Mouse (Mus musculus) c-Kit-positive CD71-negative TER-119-negative erythroid progenitor cells, embryonic 14.5 days (primary cell): Measurements from ENCODE around the gene Sec13.
"Not testable (repeated sequence)": the region's sequence is repeated elsewhere in the genome, so short reads cannot be mapped to it uniquely, and the experiment has no call there.

Source experiments
- DNase-seq: peaks from one replicate; pipeline ENCODE4 v3.0.0-alpha.2; 2013; ENCODE audit warnings: low read depth

Sec13 gene

DNA sequence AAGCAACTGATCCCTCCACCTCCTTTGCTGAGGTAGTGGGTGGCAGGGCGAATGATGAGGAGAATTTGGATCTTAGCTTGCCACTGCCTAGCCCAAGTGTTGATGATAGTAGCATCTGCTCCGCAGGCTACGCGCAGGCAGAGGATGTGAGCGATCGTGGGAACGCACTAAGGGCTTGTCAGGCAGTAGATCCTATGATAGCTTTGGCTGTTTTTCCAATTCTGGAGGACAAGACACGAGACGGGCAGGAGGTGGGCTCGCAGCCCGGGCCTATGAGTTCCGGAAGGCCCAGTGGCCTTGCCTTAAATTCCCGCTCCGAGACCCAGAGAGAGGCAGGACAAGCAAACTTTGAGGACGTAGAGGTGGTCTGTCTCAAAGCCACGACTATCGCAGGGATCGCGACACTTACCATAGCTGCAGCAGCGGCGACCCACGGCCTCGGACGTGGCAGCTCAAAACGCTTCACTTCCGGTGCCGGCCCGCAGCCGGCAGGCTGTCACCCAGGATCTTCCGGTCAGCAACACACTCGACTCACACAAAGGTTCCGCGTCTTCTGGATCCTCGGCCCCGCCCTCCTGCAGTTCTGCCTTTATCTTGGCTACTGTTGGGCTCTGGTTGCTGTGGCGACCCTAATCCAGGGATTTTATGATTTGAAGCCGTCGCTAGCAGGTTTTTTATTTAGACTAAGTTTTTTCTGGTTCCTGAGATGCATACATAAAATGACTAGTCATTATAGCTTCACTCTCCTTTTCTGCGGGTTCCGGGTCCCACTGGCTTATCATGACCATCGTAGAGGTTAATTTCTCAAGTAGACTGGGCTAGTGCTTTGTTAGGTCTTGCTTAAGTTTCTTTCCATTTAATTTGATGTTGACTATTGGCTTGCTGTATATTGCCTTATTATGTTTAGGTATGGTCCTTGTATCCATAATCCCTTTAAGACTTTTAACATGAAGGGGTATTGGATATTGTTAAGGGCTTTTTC, at the start of gene Sec13:
Gene Sec13, minus strand, starts transcription at position 508 of the 982 bp plus-strand sequence.
- peak; percentile 81 for DNase-seq

DNA sequence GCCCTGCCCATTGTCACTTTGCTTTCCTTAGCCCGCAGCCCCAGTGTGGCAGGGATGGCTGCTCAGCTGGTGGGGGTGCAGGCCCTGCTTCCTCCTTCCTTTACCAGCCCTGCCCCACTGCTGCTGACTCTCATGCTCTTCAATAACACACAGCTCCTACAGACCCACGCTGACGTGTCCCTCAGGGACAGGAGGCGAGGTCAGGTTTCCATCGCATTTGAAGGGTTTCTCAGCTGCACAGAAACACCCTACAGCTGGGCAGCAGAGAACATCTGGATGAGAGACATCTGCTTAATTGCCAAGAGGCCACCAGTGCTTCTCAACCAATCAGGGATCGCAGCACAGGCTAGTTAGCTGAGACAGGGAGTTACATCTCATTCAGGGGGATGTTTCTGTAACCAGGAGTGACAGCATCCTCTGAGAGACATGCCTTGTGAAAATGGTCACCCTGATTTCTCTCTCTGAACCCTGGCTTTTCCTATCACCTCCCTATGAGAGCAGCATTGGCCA, 47.0 kb upstream of the Sec13 start:
- DNase-seq, result no peak

DNA sequence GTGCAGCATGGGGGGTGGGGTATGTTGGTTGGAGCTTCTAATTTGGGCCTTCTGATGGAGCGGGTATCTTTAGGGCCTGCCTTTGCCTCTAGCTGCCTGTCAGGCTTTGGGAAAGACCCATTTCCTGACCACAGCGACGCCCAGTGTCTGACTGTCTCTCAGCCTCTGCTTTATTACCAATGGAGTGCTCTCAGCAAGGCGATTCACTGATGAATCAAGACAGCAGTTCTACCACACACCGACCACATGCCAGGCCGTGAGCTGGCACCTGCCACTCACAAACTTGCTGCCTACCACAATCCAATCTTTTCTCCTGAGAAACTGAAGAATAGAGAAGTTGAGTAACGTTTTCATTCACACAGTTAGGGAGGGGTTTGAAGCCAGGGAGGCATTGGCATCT, 45.1 kb upstream of the Sec13 start:
- no peak for DNase-seq

DNA sequence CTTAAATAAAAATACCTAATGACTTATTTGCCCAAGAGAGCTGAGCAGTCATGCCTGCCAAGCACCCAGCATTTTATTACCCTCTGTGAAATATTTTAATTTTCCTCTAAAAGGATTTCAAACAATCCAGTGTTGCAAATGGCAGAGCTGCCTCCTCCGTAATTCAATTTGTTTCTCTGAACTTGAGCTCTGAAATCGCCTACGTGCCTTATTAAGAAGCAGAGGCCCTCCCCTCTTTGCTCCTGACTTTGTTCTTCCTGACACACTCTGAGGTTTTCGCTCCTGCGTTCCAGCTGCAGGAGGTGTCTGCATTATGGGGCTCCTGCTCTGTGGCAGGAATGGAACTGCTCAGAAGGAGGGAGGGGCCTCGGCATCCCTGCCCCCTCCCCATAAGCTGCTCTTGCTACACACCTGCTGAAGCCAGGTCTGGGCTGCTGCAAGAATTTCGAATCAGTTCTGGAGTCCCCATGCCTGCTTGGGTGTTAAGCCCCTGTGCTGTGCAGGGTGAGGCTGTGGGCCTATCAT, 37.7 kb upstream of the Sec13 start:
- no peak for DNase-seq

DNA sequence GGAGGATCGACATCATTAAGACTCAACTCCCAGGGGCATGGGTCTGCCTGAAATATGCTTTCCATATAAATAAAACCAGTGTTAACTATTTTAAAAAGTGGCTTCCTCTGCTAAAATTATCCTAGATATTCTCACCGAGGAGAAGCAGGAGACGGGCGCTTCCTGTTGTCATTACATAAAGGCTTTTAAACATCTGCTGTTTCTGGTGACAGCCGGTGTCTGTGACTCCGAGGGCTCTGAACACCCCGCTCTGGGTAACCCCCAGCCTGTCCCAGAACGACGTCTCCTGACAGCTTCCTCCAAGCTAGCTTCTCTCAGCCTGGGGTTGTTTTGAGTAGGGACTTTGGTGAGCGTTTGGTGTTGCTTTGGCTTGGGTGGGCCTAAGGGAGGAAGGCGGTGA, 28.3 kb upstream of the Sec13 start:
- DNase-seq, result no peak

DNA sequence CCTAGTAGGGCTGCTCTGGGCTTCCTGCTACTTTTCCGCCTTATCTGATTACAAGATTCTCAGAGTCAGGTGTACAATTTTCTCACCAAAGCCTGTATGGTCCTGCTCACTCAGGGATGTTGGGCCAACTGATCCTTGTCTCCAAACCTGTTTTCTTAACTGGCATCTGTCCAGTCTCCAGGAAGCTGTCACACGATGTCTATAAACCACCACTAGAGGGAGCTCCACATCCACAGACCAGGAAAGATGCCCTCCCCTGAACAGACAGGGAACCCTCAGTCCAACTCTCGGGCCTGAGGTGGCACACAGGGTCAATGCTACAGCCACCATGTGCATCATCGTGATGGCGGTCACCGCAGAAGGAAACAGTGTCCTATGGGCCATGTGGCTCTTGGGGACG, 21.1 kb upstream of the Sec13 start:
- peak; percentile 44 for DNase-seq

DNA sequence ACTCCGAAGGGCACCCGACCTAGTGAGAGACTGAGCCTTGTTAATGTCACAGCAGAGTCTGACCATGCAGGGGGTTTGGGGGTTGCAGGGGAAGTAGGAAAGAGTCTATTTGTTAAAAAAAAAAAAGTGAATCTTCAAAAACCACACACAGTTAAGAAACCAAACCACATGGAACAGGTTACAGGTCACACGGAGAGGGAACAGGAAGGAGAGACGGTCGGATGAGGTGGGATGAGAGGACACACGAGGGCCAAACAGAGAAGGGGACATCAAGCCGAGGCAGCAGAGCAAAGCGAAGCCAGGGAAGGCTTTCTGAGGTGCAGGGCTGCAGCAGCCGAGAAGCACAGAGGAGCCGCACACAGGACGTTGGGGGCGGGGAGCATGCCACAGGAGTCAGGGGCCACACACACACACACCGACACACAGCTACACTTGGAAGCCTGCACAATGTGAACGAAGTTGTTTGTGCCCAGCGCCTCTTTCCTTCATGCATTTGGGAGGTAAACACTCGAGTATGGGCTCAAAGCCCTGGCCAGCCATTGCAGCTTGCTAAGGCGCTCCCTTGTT, 8.7 kb upstream of the Sec13 start:
- DNase-seq, result no peak

DNA sequence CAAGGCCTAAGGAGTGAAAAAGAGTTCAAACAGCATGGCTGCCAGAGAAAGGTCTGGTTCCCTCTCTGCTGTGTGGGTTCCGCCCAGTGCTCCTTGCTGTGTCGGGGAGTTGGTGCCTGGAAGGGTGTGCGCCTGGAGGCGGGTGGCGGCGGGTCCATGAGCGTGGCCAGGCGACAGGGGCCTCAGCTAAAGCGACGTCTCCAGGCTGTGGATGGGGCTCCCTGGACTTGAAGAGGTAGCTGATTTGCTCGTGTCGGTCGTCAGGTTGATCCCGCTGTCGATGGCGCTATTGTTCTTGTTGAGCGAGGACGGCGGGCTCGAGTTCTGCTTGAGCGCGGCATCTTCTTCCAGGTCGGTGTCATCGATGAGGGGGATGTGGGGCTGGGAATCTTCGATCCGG, 7.8 kb upstream of the Sec13 start:
- no peak for DNase-seq

DNA sequence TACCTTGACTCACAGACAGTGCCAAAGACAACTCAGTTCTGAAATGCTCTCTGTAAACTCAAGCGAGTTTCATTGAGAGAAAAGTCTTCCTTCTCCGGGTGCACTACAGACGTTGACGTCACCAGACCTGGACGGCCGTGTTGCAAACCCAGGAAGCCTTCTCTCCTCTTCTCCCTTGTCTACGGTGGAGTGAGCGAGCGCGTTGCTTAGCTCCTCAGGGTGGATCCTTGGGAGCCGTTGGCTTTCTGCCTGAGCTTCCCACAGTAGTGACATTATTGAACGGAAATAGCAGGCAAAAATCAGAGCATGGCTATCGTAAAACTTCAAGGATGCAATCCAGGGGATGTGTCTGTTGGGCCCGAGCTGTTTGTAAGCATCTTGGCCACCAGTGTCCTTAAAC, 6.7 kb upstream of the Sec13 start:
- no peak for DNase-seq

DNA sequence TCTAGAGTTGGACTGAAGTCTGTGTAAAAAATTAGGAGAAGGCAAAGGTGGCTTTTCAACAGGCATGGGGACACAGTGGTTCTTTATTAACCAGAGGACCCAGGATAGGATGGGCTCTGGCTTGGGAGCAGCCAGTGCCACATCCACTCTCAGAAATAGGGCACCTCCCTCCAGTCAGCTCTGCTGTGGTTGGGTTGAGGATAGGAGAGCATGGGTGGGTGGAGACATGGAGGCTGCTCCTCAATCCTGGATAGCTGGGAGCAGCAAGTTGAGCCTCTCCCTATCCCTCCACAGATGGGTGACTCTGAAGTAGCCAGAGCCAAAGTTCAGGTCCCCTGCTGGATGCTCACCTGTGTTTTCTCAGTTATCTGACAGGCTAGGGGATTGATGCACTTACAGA, 4.6 kb upstream of the Sec13 start:
- DNase-seq, result no peak

DNA sequence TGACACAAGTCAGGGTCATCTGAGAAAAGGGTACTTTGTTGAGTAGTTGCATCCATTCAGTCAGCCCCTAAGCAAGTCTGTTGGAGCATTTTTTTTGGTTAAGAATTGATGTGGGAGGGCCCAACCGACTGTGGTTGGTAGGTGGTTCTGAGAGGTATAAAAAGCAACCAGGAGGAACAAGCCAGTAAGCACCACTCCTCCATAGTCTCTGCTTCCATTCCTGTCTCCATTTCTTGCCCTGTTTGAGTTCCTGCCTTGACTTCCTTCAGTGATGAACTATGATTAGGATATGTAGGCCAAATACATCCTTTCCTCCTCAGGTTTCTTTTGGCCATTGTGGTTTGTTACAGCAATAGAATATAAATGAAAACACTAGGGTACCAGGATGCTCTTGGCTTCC, 2.6 kb upstream of the Sec13 start:
- DNase-seq, result no peak

DNA sequence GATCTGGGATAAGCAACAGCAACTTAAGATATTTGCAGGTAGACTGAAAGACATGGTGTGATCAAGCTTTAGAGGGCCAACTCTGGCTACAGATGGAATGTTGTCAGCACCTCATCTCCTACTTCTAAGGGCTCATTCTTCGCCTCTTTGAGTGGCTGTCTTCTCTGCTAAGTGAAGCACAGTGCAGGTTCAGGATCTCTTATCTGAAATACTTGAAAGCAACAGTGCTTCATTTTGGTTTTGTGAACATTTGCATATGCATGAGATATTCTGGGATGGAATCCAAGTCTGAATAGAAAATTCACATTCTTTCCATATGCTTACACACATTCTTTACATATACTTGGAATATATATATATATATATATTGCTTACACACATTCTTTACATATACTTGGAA, 1.8 kb upstream of the Sec13 start:
- no peak for DNase-seq

DNA sequence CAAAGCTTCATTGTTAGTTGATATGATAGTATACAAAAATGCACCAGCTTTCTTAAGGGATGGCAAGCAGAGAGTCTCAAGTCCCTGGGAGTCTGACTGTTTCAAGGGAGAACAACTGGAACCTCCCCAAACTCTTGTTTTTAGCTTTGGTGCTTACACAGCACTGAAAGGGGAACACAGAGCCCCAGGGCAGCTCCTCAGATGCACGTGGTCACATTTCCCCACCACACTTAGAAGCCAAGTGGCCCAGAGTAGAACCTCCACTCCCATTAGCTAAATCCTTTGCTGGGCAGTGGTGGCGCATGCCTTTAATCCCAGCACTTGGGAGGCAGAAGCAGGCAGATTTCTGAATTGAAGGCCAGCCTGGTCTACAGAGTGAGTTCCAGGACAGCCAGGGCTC, 882 bp upstream of the Sec13 start:
- DNase-seq, result no peak

DNA sequence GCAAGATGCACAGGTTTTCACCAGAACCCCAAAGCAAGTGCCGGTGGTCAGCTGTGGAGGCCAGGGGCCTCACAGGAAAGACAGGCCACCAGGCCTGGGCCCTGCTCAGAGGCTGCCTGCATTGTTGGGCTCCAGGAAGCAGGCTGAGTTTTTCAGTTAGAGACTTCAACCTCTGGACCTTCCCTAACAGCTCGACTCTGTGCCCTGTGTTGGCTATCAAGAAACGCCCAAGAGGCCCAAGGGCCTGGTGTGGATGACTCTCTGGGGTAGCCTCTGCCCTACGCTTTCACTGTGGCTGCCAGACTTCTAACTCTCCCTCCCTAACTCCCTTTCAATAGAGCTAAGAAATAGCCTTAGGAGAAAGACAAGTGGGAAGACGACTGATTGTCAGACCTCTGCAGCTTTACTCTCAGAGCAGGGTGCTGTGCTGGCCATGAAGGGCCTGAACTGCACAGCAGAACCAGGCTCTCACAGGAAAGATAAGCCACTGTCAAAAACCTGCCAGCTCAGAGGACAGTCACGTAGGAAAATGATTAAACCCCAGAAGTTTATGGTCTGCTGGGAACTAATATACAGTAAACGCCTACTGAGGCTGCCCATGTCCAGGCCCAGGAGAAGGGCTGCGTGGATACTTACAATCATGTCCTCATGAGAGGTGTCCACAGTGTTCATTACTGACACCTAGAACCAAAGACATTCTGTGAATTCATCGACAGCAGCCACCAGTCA, 3.1 kb downstream of the Sec13 start:
- no peak for DNase-seq

DNA sequence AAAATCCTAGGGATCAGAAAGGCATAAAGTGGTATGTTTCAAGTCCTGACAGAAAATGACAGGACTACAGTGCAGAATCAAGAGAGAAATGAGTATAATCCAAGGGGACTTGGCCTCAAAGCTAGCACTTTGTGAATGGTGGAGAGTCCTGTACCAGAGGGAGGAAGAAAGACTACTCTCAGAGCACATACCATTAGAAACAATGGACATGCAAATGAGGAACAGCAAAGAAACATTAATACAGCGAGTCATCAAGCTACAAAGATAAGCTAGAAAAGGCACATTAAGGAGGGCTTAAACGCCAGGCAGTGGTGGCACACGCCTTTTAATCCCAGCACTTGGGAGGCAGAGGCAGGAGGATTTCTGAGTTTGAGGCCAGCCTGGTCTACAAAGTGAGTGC, 9.2 kb downstream of the Sec13 start:
- DNase-seq, result no peak

DNA sequence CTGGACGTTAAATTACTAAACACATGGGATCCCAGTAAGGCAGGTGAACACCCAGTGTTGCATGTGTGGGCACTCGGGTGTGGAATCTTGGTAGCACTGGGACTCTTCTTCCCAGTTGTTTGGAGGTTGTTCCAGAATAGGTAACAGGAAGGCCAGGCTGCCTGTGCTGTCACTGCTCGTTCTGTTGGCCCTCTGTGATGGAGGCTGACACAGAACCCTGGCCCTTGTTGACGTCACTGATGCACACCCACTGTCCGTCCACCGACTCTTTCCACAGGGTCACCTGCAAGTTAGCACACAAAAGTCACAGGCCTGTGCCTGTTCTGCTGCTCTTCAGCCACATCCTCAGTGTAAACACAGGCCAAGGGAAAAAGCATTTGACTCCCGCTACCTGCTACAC, 12.4 kb downstream of the Sec13 start:
- DNase-seq, result no peak

DNA sequence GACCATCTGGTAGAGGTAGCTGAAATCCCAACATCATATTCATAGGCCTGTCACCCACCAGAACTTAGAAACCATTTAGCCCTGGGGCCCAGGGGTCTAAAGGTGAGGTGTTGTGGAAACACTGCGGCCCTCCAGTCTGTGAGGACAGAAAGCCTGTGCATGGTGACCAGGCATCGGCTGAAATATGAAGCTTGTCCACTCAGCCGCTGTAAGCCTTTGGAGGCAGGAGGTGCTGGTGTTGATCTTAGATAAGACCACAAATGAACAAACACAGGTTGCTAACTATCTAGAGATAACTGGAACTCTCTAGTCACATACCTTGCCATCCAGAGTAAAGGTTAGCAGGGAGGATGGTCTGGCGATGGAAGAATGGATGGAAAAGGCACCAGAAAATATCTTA, 19.5 kb downstream of the Sec13 start:
- no peak for DNase-seq

DNA sequence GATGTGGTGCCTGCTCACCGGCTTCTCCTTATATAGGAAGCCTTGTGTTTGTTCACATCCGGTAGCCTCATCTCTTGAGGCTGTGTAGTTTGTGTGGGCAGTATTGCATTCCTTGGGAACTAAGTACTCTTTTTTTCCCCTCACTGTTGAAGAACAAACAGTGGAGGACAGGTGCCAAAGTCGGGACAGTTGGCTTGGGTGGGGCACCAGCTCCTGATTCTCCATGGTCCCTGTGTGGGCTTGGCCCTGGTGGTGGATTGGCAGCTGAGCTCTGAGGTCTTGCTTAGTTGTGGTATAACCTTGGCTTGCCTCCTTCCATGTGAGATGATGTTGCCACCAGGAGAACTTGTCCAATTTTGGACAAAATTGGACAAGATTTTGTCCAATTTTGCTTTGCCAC, 20.7 kb downstream of the Sec13 start, which contains the start of gene Ghrl:
Gene Ghrl, minus strand, starts transcription at position 3 of the 400 bp plus-strand sequence.
- no peak for DNase-seq

DNA sequence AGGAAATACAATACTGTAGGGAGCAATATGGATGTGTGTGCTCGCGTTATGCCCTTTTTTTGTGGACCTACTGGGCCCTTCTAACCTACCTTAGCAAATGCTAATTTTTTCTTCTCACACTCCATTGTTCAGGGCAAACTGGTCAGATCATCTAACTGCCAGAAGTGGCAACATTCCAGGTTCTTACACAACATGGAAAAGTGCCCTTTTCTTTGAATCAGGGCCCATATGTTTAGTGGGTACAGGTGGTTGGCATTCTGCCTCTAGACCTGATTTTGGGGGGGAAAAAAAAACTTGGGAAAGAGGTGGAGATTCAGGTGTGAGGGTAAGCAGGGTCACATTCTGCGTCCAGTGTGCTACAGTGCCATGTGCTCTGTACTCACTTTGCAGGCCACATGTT, 23.0 kb downstream of the Sec13 start:
- no peak for DNase-seq

DNA sequence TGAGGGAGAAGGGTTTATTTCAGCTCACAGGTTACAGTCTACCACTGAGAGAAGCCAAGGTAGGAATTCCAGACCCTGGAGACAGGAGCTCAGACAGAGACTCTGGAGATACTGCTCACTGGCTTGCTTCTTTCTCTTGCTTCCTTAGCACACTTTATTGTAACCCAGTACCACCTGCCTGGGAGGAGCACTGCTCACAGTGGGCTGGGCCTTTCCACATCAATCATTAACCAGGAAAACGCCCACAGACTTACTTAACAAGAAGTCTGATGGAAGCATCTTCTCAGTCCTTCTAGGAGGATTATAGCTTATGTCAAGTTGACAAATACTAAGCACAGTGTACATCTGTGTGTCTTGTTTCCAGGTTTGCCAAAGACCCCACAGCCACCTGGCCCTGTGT, 25.7 kb downstream of the Sec13 start:
- no peak for DNase-seq

DNA sequence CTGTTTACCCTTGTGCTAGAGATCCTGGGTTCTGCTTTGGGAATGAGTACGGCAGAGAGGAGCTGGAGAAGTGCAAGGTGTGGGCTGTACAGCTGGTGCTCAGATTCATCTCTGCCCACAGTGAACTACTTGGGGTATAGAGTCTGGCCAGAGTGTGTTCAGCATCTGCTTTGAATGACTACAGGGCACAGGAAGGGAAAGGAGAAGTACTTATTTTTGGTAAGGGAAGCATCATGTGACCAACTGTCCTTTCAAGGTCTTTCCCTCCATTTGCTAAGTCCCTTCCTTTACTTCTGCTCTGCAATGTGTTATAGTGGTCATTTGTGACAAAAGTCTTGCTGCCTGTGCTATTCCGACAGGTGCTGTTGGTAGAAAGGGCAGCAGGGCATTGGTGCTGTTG, 26.3 kb downstream of the Sec13 start:
- DNase-seq, result no peak

DNA sequence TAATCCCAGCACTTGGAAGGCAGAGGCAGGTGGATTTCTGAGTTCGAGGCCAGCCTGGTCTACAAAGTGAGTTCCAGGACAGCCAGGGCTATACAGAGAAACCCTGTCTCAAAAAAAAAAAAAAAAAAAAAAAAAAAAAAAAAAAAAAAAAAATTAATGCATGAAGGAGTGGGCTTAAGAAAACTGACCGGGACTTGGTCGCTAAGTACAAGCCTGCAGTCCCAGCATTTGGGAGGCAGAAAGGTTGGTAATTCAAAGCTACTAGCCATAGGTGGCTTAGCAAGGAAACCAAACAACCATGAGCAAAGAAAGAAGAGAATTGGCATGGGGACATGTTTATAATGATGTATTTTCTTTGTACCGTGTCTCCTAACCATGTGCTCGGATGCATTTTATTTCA, 27.2 kb downstream of the Sec13 start:
- not testable (repeated sequence) for DNase-seq
